Mouse (Mus musculus) thymus, postnatal 0 days (tissue): ENCODE results near the gene Gm20604. TPM values are rescaled to one million over a fixed set of nuclear protein-coding genes. Genes with fewer than 3 reads are reported as not detected.

ENCODE experiments used
- polyA plus RNA-seq: library from polyadenylated mRNA; unstranded; fragments of >200 nt; fragmentation: Nextera tagmentation; extraction: Ambion mirVana; gene quantifications from 2 replicates; pipeline ENCODE4 v1.2.1, GENCODE M21; 2015

Gm20604 gene
- polyA plus RNA-seq, 1 experiment from 2014 or later, result 19.3 TPM

Other genes starting within 250 kb of the Gm20604 start
- 13.2 and 25.2 TPM in 2 replicates for gene Chga, start 203.7 kb downstream of the Gm20604 start, polyA plus RNA-seq
- gene Itpk1, start 53.7 kb downstream of the Gm20604 start, polyA plus RNA-seq, result 18.6 and 19.9 TPM in 2 replicates
- gene Moap1, start 15.0 kb downstream of the Gm20604 start, polyA plus RNA-seq, result 15.3 and 16.1 TPM in 2 replicates
- 18.6 and 20.5 TPM in 2 replicates for gene Tmem251, start 14.9 kb downstream of the Gm20604 start, polyA plus RNA-seq
- not detected in 2 replicates for gene Gm28051, start 907 bp downstream of the Gm20604 start, polyA plus RNA-seq
- gene Gon7, start 869 bp downstream of the Gm20604 start, polyA plus RNA-seq, result 28.4 and 31.8 TPM in 2 replicates
- gene Ubr7, start 705 bp downstream of the Gm20604 start, polyA plus RNA-seq, result 35.4 and 39.9 TPM in 2 replicates
- 11.0 and 12.9 TPM in 2 replicates for gene Btbd7, start 119.8 kb upstream of the Gm20604 start, polyA plus RNA-seq
- not detected in 2 replicates for gene Cox8c, start 140.6 kb upstream of the Gm20604 start, polyA plus RNA-seq
- 1.1 and 1.7 TPM in 2 replicates for gene Unc79, start 190.2 kb upstream of the Gm20604 start, polyA plus RNA-seq